Mouse (Mus musculus) liver, adult 2 months (tissue): ENCODE measurements at regions not wholly inside any gene's neighbourhood (a gene's known extent, or its start where the extent isn't known, plus 50 kb on each side); places are given as distances from the start of the nearest gene placed in this dataset.

ENCODE experiments used
- CTCF ChIP-seq: fragments of 200-500 bp; IDR thresholded peaks from 2 replicates; pipeline ENCODE4 v1.5.1; 2011; ENCODE audit warnings: low read depth, low read length, control low read depth
- POLR2A ChIP-seq: fragments of 200-500 bp; IDR thresholded peaks from 2 replicates; pipeline ENCODE4 v1.6.1; 2011; ENCODE audit warnings: low read length, control low read depth; ENCODE audit not compliant: insufficient read depth; ENCODE audit errors: extremely low read depth

DNA sequence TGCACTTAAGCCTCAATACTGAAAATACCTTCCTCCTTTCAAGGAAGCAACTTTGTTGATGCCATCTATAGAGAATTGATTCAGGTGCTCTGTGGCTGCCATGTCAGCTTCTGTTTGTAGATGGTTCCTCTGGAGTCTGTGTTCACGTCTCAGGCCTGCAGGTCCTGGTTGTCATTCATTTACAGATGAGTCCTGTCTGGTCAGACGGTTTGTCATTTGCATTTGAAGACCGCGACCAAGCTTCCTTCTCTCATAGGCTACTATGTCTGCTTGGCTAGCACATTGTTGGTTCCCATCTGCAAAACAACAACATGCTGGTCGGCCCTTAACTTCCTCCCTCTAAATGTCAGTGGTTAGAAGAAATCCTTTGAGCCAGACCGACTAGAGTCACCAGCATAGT lies 151.0 kb downstream of the Dact1 start:
- TF ChIP-seq POLR2A, result no peak
- no peak for TF ChIP-seq CTCF
